Mouse (Mus musculus) testis, adult 2 months (tissue): ENCODE results near the gene Tia1. TPM values are rescaled to one million over a fixed set of nuclear protein-coding genes. Genes with fewer than 3 reads are reported as not detected.
"Not testable (repeated sequence)": the region's sequence is repeated elsewhere in the genome, so short reads cannot be mapped to it uniquely, and the experiment has no call there.

Source experiments
- H3K27ac ChIP-seq: fragments of 200-500 bp; 2 replicates; pipeline ENCODE4 v1.5.1; 2012; ENCODE audit warnings: low read depth, low read length; ENCODE audit not compliant: control insufficient read depth, insufficient read depth
- H3K27me3 ChIP-seq: fragments of 200-500 bp; 2 replicates; pipeline ENCODE4 v1.6.1; 2012; ENCODE audit warnings: mild to moderate bottlenecking, low read length, moderate library complexity; ENCODE audit not compliant: control insufficient read depth, insufficient read depth
- H3K36me3 ChIP-seq: fragments of 200-500 bp; 2 replicates; pipeline ENCODE4 v1.6.1; 2012; ENCODE audit warnings: mild to moderate bottlenecking, low read length; ENCODE audit not compliant: control insufficient read depth, insufficient read depth
- H3K4me1 ChIP-seq: fragments of 200-500 bp; 2 replicates; pipeline ENCODE4 v1.6.1; 2012; ENCODE audit warnings: low read length; ENCODE audit not compliant: control insufficient read depth, insufficient read depth
- H3K4me3 ChIP-seq: fragments of 200-500 bp; 2 replicates; pipeline ENCODE4 v1.5.1; 2012; ENCODE audit warnings: low read depth, mild to moderate bottlenecking, low read length, moderate library complexity, mixed read lengths; ENCODE audit not compliant: control insufficient read depth
- CTCF ChIP-seq: fragments of 200-500 bp; IDR thresholded peaks from 2 replicates; pipeline ENCODE4 v1.5.1; 2012; ENCODE audit warnings: low read depth, mild to moderate bottlenecking, inconsistent platforms, low read length, moderate library complexity; ENCODE audit not compliant: control insufficient read depth, insufficient read depth, insufficient replicate concordance
- POLR2A ChIP-seq: fragments of 200-500 bp; IDR thresholded peaks from 2 replicates; pipeline ENCODE4 v1.6.1; 2012; ENCODE audit warnings: low read depth, mild to moderate bottlenecking, inconsistent platforms, low read length, moderate library complexity; ENCODE audit not compliant: control insufficient read depth
- polyA plus RNA-seq: library from polyadenylated mRNA; depleted of rRNA; stranded (reverse); fragments of >200 nt; gene quantifications from 2 replicates; pipeline ENCODE4 v1.2.3, GENCODE M21; 2012

Gene Tia1
- polyA plus RNA-seq, 1 experiment: 9.7 TPM

- peaks cover 2% of the 10 kb centered on the region; the same call in 1 of the 2 replicates for H3K36me3 ChIP-seq
- H3K27ac ChIP-seq: no peak overlapping the region
- H3K4me1 ChIP-seq: peaks cover 7% of the 10 kb centered on the region
- H3K4me3 ChIP-seq: no peak overlapping the region
- TF ChIP-seq POLR2A (no peak), CTCF (no peak)
- H3K27me3 ChIP-seq: no peaks in the 10 kb centered on the region
Observed at GRCm38 (mm10) chr6:86373556-86373955, 30.5 kb upstream of the Tia1 start.

- Histone ChIP-seq H3K4me1 (no peaks in the 10 kb centered on the region; the same call in 1 of the 2 replicates), H3K27me3 (no peaks in the 10 kb centered on the region), H3K36me3 (peaks cover 2% of the 10 kb centered on the region; the same call in 1 of the 2 replicates), H3K27ac (no peak overlapping the region), H3K4me3 (no peak overlapping the region)
- TF ChIP-seq POLR2A: no peak
- no peak for TF ChIP-seq CTCF
Observed at GRCm38 (mm10) chr6:86378341-86378740, 25.7 kb upstream of the Tia1 start.

- H3K4me3 ChIP-seq, H3K27ac ChIP-seq, H3K4me1 ChIP-seq, H3K36me3 ChIP-seq, H3K27me3 ChIP-seq: not testable (repeated sequence)
Observed at GRCm38 (mm10) chr6:86380112-86380511, 23.9 kb upstream of the Tia1 start.

GRCm38 (mm10) chr6:86382551-86382950 is 21.5 kb upstream of the Tia1 start:
- no peaks in the 10 kb centered on the region; the same call in 1 of the 2 replicates for H3K4me1 ChIP-seq
- H3K27me3 ChIP-seq: no peaks in the 10 kb centered on the region
- TF ChIP-seq POLR2A (no peak), CTCF (no peak)
- H3K36me3 ChIP-seq: no peaks in the 10 kb centered on the region
- no peak overlapping the region for H3K27ac ChIP-seq
- H3K4me3 ChIP-seq: no peak overlapping the region

- Histone ChIP-seq H3K27me3 (no peaks in the 10 kb centered on the region), H3K4me3 (no peak overlapping the region), H3K27ac (no peak overlapping the region), H3K4me1 (no peaks in the 10 kb centered on the region; the same call in 1 of the 2 replicates), H3K36me3 (no peaks in the 10 kb centered on the region)
- TF ChIP-seq CTCF (no peak), POLR2A (no peak)
Observed at GRCm38 (mm10) chr6:86383370-86383769, 20.6 kb upstream of the Tia1 start.

GRCm38 (mm10) chr6:86384692-86385091 is 19.3 kb upstream of the Tia1 start:
- Histone ChIP-seq H3K4me1 (no peaks in the 10 kb centered on the region; the same call in 1 of the 2 replicates), H3K36me3 (no peaks in the 10 kb centered on the region), H3K4me3 (no peak overlapping the region), H3K27ac (no peak overlapping the region), H3K27me3 (no peaks in the 10 kb centered on the region)
- TF ChIP-seq POLR2A (no peak), CTCF (no peak)

GRCm38 (mm10) chr6:86385362-86386104 is 18.5 kb upstream of the Tia1 start:
- Histone ChIP-seq H3K27me3 (no peaks in the 10 kb centered on the region), H3K4me3 (no peak overlapping the region), H3K27ac (no peak overlapping the region), H3K36me3 (no peaks in the 10 kb centered on the region), H3K4me1 (no peaks in the 10 kb centered on the region; the same call in 1 of the 2 replicates)
- no peak for TF ChIP-seq CTCF
- no peak for TF ChIP-seq POLR2A
